Mouse (Mus musculus): ENCODE data around the gene Abcg1.
A peak's percentile ranks its signal among the peaks of the same experiment; 100 is the strongest.

Abcg1 gene

DNA sequence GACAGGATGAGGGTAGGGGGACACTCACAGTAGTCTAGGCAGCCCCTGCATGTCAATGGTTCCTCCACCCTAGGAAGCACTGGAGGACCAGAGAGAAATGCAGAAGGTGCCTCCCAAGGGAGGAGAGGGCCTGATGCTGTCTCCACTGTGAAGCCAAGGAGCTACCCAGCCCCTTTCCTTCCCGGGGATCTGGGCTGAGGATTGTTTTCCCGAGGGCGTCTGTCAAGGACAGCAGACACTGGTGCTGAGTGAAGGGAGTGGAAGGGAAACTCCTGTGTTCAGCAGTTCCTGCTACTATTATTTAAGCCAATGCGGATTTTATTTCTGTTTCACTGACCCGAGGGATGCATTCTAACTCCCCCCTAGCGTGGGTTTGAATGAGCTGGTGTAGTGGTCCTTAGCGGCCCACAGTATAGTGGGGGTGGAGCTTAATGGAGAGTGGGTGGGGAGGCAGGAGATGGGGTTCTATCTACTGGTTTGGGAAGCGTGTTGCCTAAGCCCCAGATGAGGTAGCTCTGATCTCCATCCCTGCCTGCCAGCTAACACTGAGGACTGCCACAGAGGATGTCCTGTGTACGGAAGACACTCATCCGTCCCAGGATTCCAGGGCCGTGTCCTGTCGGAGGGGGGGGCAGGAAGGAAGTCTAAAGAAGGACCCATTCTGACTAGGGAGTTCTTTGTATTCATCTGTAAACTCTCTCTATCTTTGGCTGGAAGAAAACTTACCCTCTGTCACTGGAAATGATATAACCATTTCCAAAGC lies 21.8 kb downstream of the Abcg1 start:
- DNase-seq (ENCODE audit: low spot score in 2 of 2), result no peak

DNA sequence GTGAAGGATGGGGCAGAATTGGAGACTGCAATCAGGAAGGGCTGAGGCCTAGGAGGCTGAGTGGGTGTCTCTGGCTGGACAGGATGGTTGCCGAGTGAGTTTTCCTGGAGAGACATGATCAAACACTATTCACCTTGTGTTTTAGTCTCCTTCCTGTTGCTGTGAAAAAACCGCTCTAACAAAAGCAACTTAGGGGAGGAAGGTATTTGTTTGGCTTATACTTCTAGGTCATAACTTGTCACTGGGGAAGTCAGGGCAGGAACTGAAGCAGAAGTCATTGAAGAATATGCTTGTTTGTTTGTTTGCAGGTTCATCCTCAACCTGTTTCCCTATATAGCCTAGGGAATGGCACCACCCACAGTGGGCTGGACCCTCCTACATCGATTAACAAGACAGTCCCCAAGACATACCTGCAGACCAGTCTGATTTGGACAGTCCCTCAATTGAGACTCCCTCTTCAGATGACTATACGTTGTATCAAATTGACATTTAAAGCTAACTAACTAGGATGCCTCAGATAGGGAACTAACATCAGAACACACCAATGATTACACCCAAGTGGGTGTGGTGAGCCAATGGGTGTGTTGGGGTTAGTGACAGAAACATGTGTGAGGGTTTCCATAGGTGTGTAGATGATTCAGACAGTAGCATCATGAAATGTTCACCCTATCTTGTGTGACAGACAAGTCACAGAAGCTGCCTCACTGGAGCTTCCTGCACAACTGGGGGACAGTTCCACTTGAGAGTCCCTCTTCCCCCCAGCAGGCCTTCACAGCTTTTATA lies 25.0 kb downstream of the Abcg1 start:
- DNase-seq (ENCODE audit: low spot score in 2 of 2), result no peak

DNA sequence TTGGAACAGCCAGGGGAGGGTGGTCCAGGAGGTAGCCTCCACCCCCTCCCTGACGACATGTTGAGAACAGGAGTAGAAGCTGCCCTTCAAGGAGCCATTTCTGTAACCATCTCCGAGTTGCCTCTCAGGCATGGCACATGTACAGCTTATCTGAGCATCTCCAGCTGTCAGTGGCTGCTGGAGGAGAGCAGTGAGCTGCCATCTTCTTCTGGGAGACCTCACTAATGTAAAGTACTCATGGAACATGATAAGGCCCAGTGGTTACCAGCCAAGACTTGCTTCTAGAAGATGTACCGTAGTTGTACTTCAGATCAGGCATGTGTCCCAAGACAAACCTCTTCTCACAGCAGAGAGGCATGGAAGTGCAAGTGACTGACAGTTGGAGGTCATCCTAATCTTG lies 28.0 kb downstream of the Abcg1 start:
- no peak for DNase-seq (ENCODE audit: low spot score in 2 of 2)

DNA sequence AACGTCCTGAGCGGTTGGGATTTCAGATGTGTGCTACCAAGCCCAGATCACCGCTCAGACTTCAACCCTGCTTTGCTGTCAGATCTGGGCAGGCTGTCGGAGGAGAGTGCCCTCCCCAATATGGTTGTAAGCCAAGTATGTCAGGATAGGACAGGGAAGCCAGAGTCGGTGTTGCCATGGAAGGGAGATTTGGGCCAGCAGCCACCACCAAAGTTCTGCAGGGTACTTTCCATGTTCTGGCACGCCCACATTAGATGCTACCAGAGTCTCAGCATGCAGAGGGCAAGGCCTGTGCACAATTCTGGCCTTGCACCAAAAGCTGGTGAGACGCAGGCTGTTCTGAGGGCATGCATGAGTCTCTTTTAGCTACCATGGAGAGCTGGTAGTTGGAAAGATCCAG lies 28.7 kb downstream of the Abcg1 start:
- DNase-seq (ENCODE audit: low spot score in 2 of 2), result no peak

DNA sequence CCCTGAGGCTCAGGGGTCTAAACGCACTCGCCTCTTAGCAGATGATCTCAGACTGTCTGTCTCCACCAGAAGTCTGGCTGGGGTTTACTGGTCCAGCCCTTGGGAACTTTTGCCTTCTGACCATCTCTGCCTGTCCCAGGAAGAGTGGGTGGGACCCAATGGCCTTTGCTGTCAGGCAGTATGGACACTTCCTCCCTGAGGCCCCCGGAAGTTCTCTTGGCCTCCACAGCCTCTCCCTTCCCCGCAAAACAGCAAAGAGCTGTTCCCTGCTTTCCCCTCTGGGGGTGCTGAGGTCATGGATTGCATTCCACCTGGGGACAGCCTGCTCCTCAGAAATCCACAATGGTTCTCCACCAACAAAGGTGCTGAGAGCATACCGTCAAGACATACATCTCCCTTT lies 31.2 kb downstream of the Abcg1 start:
- DNase-seq (ENCODE audit: low spot score in 2 of 2), result no peak

DNA sequence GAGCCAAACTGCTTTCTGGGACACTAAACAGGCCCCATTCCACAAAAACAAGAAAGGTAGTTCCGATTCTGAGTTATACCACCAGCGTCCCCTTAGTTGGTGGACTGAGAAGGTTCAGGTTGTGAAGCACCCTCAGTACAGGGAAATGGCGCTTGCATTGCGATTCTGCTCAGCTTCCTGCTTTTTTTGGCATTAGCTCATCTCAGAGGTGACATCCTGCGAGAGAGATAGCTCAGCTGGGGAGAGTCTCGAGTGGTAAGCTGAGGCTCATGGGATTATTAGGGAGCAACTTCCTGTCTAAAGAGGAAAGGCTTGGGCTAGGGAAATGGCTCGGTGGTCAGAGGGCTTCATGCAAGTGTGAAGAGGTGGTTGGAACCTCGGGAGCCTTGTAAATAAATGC lies 32.4 kb downstream of the Abcg1 start:
- DNase-seq (ENCODE audit: low spot score in 2 of 2), result no peak

DNA sequence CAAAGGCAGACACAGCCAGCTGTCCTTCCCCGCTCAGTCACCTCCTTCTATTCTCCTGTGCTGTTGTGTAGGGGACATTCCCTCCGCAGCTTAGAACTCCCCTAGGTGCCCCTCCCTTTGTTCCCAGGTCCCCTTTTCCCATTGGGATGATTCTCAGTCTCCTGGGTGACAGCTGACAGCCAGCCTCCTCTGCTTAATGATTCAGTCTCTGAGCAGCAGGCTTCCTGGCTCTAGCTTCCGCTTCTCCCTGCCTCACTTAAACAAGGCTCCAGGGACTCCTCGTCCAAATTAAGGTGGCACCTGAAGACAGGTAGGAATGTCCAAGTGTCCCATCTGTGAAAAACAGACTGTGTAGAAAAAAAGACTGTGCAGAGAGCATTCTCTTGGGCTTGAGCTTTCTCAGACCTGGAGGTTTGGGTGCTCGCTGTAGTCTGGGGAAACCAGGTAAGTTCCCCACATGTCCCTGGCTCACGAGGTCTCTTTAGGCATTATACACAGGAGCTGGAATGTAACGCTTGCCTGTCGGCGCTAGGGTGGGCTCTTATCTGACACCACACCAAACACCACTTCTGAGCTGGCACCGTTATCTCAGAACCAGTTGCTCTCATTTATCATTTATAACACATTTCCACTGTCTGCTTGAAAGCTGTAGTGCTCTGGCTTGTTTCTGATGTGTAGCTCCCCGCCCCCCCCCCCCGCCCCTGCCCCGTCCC lies 33.7 kb downstream of the Abcg1 start:
- DNase-seq (ENCODE audit: low spot score in 2 of 2), result no peak

DNA sequence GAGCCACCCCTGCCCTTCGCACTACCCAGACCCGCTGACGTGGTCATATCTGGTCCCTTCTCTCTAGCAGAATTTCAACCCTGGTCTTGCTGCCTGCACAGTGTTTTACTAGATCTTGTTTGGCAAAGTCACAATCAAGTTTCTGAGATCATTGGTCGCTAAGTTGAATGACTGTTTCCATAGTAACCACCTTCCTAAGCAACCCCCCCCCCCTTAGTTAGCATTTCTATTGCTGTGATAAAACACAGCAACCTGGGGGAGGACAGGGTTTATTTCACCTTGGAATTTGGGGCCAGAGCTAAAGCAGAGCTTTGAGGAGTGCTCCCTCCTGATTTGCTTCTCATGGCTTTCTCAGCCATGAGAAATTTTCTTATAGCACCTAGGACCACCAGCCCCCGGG lies 37.3 kb downstream of the Abcg1 start:
- DNase-seq (ENCODE audit: low spot score in 2 of 2), result no peak

DNA sequence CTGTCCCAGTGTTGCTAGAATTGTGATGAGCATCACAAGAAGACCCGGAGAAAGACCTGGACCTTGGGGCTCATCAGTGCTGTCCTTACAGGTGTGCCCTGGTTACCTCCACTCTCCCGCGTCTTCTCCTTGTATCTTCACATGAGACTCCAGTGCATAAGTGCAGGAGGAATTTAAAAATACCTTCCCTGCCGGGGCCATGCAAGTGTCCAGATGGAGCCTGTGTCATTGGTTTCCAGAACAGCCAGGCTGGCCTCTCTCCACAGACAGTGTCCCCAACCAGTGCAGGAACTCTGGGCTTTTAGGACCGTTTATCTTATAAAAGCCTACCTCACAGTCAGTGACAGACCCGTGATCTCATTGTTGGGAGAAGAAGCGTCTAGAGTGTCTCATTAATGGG lies 38.1 kb downstream of the Abcg1 start:
- no peak for DNase-seq (ENCODE audit: low spot score in 2 of 2)

DNA sequence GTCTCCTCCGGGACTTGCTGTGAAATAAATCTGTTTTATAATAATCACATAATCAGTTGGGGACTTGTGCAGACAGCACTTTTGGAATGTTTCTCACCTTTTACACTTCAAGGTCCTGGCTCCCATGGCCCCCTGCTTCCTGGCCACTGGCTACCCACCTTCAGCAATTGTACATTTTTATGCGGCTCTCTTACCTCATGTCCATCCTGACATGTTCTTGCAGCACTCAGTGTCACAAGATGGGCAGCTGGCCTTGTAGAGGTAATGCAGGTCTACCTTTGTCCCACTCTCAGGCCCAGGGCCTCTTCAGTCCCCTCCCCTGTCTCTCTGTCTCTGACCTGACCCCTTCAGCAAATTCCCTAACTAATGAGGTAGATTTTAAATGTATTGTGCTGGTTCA lies 39.4 kb downstream of the Abcg1 start:
- DNase-seq (ENCODE audit: low spot score in 2 of 2), result no peak

DNA sequence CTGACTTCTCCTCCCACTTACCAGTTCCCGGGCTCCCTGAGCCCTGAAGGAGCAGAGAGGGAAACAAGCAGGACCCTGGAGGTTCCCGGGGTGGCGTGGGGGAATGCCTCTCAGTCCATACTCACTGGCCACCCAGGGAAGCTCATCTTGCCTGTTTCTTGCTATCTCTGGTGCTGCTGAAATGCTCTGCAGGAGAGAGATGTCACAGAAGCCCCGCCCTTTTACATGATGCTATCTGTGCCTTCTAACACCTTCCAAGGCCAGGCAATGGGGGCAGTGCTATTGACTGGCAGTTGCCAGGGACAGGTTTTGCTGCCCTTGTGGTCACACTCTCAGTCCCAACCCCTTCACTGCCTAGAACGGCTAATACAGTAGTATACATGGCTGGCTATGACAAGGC lies 41.3 kb downstream of the Abcg1 start:
- no peak for DNase-seq (ENCODE audit: low spot score in 2 of 2)

DNA sequence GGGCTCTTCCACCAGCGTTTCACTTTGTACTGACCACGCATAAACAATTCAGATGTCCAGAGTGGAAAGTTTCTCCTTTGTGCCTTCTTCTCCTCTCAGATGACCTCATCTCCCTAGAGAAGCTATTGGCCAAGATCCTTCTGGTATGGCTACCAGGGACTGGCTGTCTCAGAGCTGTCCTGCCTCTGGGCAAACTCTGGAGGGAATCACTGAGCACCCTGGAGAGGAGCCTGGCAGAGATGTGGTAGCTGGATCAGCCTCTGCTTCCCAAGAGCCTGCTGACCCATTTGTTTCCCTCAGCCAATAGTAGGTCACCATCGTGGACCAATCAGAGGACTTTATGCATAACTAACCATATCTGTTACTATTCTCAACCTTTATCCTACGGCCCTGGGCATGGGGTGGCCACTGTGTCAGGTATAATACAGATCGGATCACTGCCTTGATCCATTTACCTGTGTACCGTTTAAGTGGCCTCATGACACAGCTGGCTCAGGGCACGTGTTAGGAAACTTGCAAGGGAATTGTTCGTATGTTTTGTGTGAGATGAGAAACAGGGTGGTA lies 45.6 kb downstream of the Abcg1 start:
- peak in 1 of 2 experiments; percentile 20 for DNase-seq (ENCODE audit: low spot score in 2 of 2)

DNA sequence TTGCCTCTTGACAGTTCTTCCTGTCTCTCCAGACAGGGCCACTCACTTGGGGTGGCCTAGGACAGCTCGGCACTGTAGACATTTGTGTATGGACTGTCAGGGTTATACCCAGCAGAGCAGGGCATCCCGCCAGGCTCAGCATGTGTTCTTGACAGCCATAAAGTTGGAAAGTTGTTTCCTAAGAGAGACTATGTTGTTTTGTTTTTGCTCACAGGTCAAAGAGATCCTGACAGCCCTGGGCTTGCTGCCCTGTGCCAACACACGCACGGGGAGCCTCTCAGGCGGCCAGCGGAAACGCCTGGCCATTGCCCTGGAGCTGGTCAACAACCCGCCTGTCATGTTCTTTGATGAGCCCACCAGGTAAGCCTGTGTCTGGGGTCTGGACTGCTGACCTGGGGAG lies 46.3 kb downstream of the Abcg1 start:
- no peak for DNase-seq (ENCODE audit: low spot score in 2 of 2)

DNA sequence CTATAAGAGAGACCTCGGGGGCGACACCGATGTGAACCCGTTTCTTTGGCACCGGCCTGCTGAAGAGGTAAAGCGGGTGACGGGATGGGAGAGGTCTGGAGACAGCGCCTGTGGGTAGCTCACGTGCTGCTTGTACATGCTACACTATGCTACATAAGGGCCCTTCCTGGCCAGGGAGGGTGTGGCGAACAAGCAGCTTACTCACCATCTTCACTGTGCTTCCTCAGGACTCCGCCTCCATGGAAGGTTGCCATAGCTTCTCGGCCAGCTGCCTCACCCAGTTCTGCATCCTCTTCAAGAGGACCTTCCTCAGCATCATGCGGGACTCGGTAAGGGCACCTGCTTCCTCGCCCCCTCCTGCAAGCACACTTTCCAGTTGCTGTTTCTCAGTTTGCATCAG lies 50.9 kb downstream of the Abcg1 start:
- peak in 1 of 2 experiments; percentile 20 for DNase-seq (ENCODE audit: low spot score in 2 of 2)

DNA sequence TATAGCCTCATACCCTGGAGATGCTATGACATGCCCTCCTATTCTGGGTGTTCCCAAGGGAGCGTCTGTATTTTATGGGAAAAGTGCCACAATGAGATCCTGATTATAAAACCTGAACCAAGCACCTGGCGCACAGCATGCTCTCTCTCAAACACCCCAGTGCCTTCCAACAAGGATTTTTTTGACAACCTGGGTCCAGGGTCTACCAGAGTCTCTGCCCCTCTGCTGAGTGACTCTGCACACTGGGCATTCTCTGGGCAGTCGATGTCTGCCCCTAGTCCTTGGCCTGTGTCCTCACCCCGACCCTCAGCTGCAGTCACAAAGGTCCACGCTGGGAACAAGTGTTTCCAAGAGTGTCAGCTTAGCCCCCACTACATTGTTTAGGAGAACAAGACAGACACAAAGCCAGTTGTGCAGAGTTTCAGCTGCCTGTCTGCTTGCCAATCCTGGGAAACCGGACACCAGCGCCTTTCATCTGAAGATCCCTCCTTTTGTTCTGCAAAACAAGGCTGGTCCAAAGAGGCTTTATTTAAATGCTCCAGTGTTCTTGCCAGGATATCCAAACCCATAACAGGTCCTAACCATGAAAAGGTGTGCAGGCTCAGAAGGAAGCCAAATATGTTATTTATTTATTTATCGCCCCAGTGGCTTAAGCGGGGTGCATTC lies 55.8 kb downstream of the Abcg1 start:
- no peak for DNase-seq (ENCODE audit: low spot score in 2 of 2)

DNA sequence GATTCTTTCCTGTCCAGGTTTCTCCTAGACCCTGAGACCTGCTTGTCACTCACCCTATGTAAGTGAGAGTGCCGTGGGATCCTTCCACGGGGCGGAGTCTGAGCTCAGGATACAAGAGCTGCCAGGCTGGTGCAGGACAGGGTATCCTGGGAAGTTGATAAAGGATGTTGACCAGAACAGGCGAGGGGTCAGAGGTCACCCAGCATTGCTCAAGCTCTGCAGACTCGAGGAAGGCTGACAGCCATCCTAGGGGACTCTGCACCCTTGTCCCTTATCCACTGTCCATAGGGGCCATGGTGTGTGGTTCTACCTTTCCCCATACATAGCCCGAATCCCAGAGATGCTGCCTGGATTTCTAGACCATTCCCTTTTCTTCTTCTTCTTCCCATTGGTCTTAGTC lies 58.6 kb downstream of the Abcg1 start:
- DNase-seq (ENCODE audit: low spot score in 2 of 2), result no peak

DNA sequence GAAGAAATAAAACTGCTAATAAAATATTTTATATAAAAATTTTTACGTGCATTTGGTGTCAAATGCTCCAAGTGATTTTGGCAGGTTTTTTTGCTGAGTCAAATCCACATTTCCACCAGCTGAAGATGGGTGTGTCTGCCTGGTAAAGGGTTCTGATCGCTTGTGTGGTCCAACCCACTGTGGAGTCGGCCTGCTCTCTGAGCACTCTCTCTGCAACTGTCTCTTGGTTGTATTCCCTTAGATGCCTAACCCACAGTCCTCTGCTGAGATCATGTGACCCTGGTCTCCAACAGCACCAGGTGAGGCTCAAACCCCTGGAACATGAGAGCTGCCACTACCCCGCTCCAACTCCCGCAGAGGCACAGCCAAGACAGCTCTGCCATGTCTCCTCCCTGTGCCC lies 60.5 kb downstream of the Abcg1 start:
- no peak for DNase-seq (ENCODE audit: low spot score in 2 of 2)

DNA sequence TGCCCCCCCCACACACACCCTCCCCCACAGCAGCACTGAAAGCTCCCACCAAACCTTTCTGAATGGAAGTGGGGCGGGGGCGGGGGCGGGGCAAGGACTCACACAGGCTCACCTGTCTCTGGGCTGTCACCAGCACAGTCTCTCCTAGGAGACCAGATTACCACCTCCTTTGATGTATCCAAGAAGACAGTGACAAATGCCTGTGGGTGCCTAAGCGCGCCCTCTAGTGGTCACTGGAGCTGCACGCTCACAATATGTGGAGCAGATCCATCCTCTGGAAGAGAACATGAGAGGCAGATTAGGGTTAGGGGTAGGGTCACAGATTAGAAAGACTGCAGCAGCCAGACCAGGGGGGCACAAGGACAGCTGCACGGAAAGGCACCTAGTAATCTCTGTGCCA lies 62.0 kb downstream of the Abcg1 start:
- DNase-seq (ENCODE audit: low spot score in 2 of 2), result peak; percentile 66 to 67

DNA sequence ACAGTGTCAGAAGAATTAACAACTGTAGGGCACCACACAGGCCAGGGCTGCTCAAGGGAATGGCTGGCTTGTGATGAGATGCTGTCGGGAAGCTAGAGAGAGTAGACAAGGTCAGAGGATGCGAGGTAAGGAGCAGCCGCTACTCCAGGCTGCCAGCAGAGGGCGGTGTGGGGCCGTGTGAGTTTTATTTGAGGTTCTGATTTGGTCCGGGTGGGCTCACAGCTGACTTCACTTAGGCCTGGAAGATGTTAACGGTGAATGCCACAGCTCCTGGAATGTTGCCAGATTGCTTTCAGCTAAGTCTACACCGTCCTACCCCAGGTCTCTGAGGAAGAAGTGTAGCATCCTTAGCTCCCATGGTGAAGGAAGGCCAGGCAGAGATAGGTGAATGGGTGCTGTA lies 64.5 kb downstream of the Abcg1 start:
- DNase-seq (ENCODE audit: low spot score in 2 of 2), result no peak

DNA sequence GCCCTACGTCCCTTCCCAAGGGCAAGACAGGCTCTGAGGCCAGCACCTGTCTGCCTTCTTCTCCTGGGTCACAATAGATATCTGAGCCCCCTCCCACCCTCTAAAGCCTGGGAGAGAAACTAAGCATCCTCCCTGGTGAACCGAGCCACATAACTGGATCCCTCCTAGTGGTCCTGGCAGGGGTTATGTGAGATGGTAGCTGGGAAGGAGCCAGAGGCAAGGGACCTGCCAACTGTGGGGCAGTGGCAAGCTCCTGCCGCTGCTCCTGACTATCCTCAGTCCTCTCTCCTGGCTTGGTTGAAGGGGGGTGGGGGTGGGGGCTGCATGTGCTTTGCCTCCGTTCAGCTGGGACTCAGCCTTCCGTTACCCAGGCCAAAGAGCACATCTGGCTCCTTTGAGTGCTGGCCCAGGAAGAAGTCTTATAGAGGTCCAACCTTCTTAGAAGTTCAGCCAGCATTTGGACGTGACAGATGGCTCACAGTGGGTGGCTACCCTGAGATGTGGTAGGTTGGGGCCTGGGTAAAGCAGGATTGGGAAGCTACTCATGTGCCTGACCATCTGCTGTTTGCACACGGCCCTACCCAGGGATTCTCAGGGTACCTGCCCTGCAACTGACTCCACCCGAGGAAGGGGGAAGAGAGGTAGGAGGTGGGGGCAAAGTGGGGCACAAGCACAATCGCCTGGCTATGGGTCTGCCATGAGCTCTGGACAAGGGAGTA lies 68.2 kb downstream of the Abcg1 start:
- no peak for DNase-seq (ENCODE audit: low spot score in 2 of 2)

DNA sequence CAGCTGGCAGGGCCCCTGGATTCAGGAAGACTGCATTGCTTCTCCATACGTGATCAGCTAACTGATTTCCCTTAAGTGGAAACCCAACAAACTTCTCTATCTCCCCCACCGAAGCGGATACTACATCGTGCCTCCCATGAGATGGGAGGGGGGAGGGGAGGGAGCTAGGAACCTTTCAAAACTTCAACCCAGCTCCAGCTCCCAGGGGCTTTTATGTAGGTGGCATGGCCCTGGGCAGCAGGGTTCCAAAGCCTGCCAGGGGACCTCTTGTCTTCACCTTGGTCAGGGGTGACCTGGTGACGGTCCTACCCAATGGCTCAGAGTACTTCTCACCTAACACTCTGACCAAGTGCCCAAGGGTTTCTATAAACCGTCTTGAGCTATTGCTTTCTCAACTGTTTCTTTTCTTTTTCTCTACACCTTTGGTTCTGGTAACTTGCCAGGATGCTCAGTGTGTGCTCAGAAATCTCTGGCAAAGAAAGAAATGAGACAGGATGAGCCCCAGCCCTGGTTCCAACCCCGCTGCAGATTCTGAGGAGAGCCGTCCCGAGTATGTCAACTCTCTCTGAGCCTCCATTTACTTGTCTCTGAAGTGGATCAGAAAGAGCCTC lies 71.3 kb downstream of the Abcg1 start:
- no peak for DNase-seq (ENCODE audit: low spot score in 2 of 2)
